Mouse (Mus musculus) fat pad, adult 2 months (tissue): ENCODE measurements around the gene Josd2.

Experiments used
- DNase-seq: peaks from one replicate; pipeline ENCODE4 v3.0.0-alpha.2; 2011; ENCODE audit warnings: low read depth, low spot score; ENCODE audit errors: extremely low read depth

Gene Josd2

GRCm38 (mm10) chr7:44497361-44498055, 29.7 kb downstream of the Josd2 start:
- no peak for DNase-seq

- no peak for DNase-seq
These were observed 31.1 kb downstream of the Josd2 start for GRCm38 (mm10) chr7:44498922-44499321.

- no peak for DNase-seq
These were observed 32.3 kb downstream of the Josd2 start for GRCm38 (mm10) chr7:44500046-44500445.

- DNase-seq: no peak
These were observed 33.9 kb downstream of the Josd2 start for GRCm38 (mm10) chr7:44501563-44502115.

- no peak for DNase-seq
These were observed 39.7 kb downstream of the Josd2 start for GRCm38 (mm10) chr7:44507491-44507890.

DNA sequence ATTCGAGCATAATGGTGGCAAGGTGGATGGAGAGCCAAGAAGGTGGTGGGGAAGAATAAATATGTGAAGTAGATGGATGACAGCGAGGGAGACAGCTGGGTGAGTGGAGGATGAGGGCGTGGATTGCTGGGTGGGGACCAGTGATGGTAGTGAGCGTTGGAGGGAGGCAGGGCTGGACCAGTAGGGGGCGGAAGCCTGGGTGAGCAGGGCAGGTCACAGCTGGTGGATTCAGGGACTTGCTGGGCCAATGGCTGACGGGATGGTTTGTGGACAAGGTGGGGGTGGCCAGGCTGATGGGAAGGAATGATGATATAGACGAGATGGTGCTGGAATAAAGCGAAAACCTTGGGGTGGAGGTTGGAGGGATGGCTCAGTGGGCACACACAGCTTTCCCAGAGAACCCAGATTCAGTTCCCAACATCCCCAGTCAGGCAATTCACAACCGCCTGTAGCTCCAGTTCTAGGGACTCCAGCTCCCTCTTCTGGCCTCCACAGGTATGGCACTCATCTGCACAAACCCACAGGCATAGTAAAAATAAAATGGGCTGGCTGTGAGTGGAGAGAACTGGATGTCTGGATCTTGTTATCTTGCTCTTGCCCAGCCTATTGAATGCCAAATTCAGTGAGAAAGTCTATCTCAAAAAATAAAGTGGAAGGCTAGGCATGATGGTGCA, 51.6 kb downstream of the Josd2 start:
- DNase-seq: no peak

GRCm38 (mm10) chr7:44520990-44521389, 53.2 kb downstream of the Josd2 start:
- DNase-seq: no peak
